Mouse (Mus musculus): ENCODE results near the gene Lrig3. TPM values are rescaled to one million over a fixed set of nuclear protein-coding genes. Genes with fewer than 3 reads are reported as not detected.

Lrig3 gene
- 23.2 and 23.3 TPM in 2 replicates for polyA plus RNA-seq (2014; fragmentation: Nextera tagmentation; extraction: Ambion mirVana)

GRCm38 (mm10) chr10:125965968-125966480 is at the start of gene Lrig3:
Gene Lrig3, plus strand, starts transcription at chr10:125966168.
- peak; percentile 83 for ATAC-seq (ENCODE audit: insufficient read depth, low FRiP score, low TSS enrichment)
- Histone ChIP-seq H3K4me3 (ENCODE audit: low read depth, low read length) (peak within 1 kb of the TSS; percentile 73), H3K9me3 (ENCODE audit: control insufficient read depth, low read length) (no peaks in the 10 kb centered on the region), H3K27ac (ENCODE audit: low read depth, low read length) (peak within 1 kb of the TSS; percentile 73), H3K27me3 (ENCODE audit: control insufficient read depth, insufficient read depth, low read length) (no peaks in the 10 kb centered on the region), H3K4me2 (ENCODE audit: low read depth) (peak within 1 kb of the TSS; percentile 77), H3K9ac (ENCODE audit: low read length) (peak within 1 kb of the TSS; percentile 88), H3K36me3 (ENCODE audit: control insufficient read depth, insufficient read depth, low read length) (no peaks in the 10 kb centered on the region), H3K4me1 (ENCODE audit: control insufficient read depth, insufficient read depth, low read length) (peaks cover 9% of the 10 kb centered on the region; the same call in 1 of the 2 replicates)
- DNase-seq (ENCODE audit: low spot score): peak; percentile 89
- 0% methylated on average over 61 of the region's 62 CpGs for WGBS

- Histone ChIP-seq H3K9ac (ENCODE audit: low read length) (no peak overlapping the region), H3K9me3 (ENCODE audit: control insufficient read depth, low read length) (no peaks in the 10 kb centered on the region), H3K4me3 (ENCODE audit: low read depth, low read length) (no peak overlapping the region), H3K4me1 (ENCODE audit: control insufficient read depth, insufficient read depth, low read length) (no peaks in the 10 kb centered on the region), H3K27me3 (ENCODE audit: control insufficient read depth, insufficient read depth, low read length) (no peaks in the 10 kb centered on the region; the same call in 1 of the 2 replicates), H3K36me3 (ENCODE audit: control insufficient read depth, insufficient read depth, low read length) (no peaks in the 10 kb centered on the region), H3K4me2 (ENCODE audit: low read depth) (no peak overlapping the region), H3K27ac (ENCODE audit: low read depth, low read length) (no peak overlapping the region)
- ATAC-seq (ENCODE audit: insufficient read depth, low FRiP score, low TSS enrichment): no peak
- DNase-seq (ENCODE audit: low spot score): no peak
- WGBS: 56% methylated on average over 6 of the region's 6 CpGs
These were observed 49.2 kb upstream of the Lrig3 start for GRCm38 (mm10) chr10:125916781-125917180.

GRCm38 (mm10) chr10:125917436-125917871 is 48.5 kb upstream of the Lrig3 start:
- WGBS: 6% methylated on average over 9 of the region's 9 CpGs
- Histone ChIP-seq H3K27ac (ENCODE audit: low read depth, low read length) (no peak overlapping the region), H3K9me3 (ENCODE audit: control insufficient read depth, low read length) (no peaks in the 10 kb centered on the region), H3K9ac (ENCODE audit: low read length) (no peak overlapping the region), H3K4me2 (ENCODE audit: low read depth) (peak overlapping the region; percentile 27; the same call in 1 of the 2 replicates), H3K36me3 (ENCODE audit: control insufficient read depth, insufficient read depth, low read length) (no peaks in the 10 kb centered on the region), H3K4me1 (ENCODE audit: control insufficient read depth, insufficient read depth, low read length) (0 out of 2 replicates have a peak, but pooled peaks cover 3% of the 10 kb centered on the region), H3K27me3 (ENCODE audit: control insufficient read depth, insufficient read depth, low read length) (no peaks in the 10 kb centered on the region; the same call in 1 of the 2 replicates), H3K4me3 (ENCODE audit: low read depth, low read length) (no peak overlapping the region)
- ATAC-seq (ENCODE audit: insufficient read depth, low FRiP score, low TSS enrichment) (no peak), DNase-seq (ENCODE audit: low spot score) (no peak)

- WGBS: 78% methylated on average over 1 of the region's 1 CpGs
- no peak for DNase-seq (ENCODE audit: low spot score)
- no peaks in the 10 kb centered on the region; the same call in 1 of the 2 replicates for H3K27me3 ChIP-seq (ENCODE audit: control insufficient read depth, insufficient read depth, low read length)
- H3K36me3 ChIP-seq (ENCODE audit: control insufficient read depth, insufficient read depth, low read length): no peaks in the 10 kb centered on the region
- 0 out of 2 replicates have a peak, but pooled peaks cover 3% of the 10 kb centered on the region for H3K4me1 ChIP-seq (ENCODE audit: control insufficient read depth, insufficient read depth, low read length)
- no peak overlapping the region for H3K27ac ChIP-seq (ENCODE audit: low read depth, low read length)
- ATAC-seq (ENCODE audit: insufficient read depth, low FRiP score, low TSS enrichment): no peak
- H3K4me3 ChIP-seq (ENCODE audit: low read depth, low read length): no peak overlapping the region
- no peak overlapping the region for H3K4me2 ChIP-seq (ENCODE audit: low read depth)
- H3K9ac ChIP-seq (ENCODE audit: low read length): no peak overlapping the region
- H3K9me3 ChIP-seq (ENCODE audit: control insufficient read depth, low read length): no peaks in the 10 kb centered on the region
These were observed 47.0 kb upstream of the Lrig3 start for GRCm38 (mm10) chr10:125918994-125919393.

- Histone ChIP-seq H3K4me1 (ENCODE audit: control insufficient read depth, insufficient read depth, low read length) (0 out of 2 replicates have a peak, but pooled peaks cover 3% of the 10 kb centered on the region), H3K9ac (ENCODE audit: low read length) (no peak overlapping the region), H3K27me3 (ENCODE audit: control insufficient read depth, insufficient read depth, low read length) (no peaks in the 10 kb centered on the region; the same call in 1 of the 2 replicates), H3K4me2 (ENCODE audit: low read depth) (no peak overlapping the region), H3K36me3 (ENCODE audit: control insufficient read depth, insufficient read depth, low read length) (no peaks in the 10 kb centered on the region), H3K9me3 (ENCODE audit: control insufficient read depth, low read length) (no peaks in the 10 kb centered on the region), H3K27ac (ENCODE audit: low read depth, low read length) (0 out of 2 replicates have a peak overlapping the region, but pooled peaks have one; percentile 34), H3K4me3 (ENCODE audit: low read depth, low read length) (no peak overlapping the region)
- WGBS: 4% methylated on average over 6 of the region's 6 CpGs
- DNase-seq (ENCODE audit: low spot score) (no peak), ATAC-seq (ENCODE audit: insufficient read depth, low FRiP score, low TSS enrichment) (peak; percentile 79)
These were observed 44.1 kb upstream of the Lrig3 start for GRCm38 (mm10) chr10:125921654-125922446.

GRCm38 (mm10) chr10:125929961-125930360 is 36.0 kb upstream of the Lrig3 start:
- WGBS: 89% methylated on average over 3 of the region's 3 CpGs
- H3K4me2 ChIP-seq (ENCODE audit: low read depth): no peak overlapping the region
- H3K27ac ChIP-seq (ENCODE audit: low read depth, low read length): no peak overlapping the region
- no peak overlapping the region for H3K9ac ChIP-seq (ENCODE audit: low read length)
- H3K27me3 ChIP-seq (ENCODE audit: control insufficient read depth, insufficient read depth, low read length): no peaks in the 10 kb centered on the region
- no peaks in the 10 kb centered on the region for H3K9me3 ChIP-seq (ENCODE audit: control insufficient read depth, low read length)
- no peak overlapping the region for H3K4me3 ChIP-seq (ENCODE audit: low read depth, low read length)
- no peaks in the 10 kb centered on the region for H3K4me1 ChIP-seq (ENCODE audit: control insufficient read depth, insufficient read depth, low read length)
- ATAC-seq (ENCODE audit: insufficient read depth, low FRiP score, low TSS enrichment) (no peak), DNase-seq (ENCODE audit: low spot score) (no peak)
- no peaks in the 10 kb centered on the region for H3K36me3 ChIP-seq (ENCODE audit: control insufficient read depth, insufficient read depth, low read length)

GRCm38 (mm10) chr10:125933388-125933787 is 32.6 kb upstream of the Lrig3 start:
- DNase-seq (ENCODE audit: low spot score): no peak
- no peaks in the 10 kb centered on the region for H3K9me3 ChIP-seq (ENCODE audit: control insufficient read depth, low read length)
- no peak overlapping the region for H3K4me3 ChIP-seq (ENCODE audit: low read depth, low read length)
- H3K27ac ChIP-seq (ENCODE audit: low read depth, low read length): no peak overlapping the region
- no peak overlapping the region for H3K9ac ChIP-seq (ENCODE audit: low read length)
- no peaks in the 10 kb centered on the region for H3K27me3 ChIP-seq (ENCODE audit: control insufficient read depth, insufficient read depth, low read length)
- WGBS: 81% methylated on average over 6 of the region's 6 CpGs
- no peaks in the 10 kb centered on the region for H3K36me3 ChIP-seq (ENCODE audit: control insufficient read depth, insufficient read depth, low read length)
- H3K4me2 ChIP-seq (ENCODE audit: low read depth): no peak overlapping the region
- H3K4me1 ChIP-seq (ENCODE audit: control insufficient read depth, insufficient read depth, low read length): no peaks in the 10 kb centered on the region
- no peak for ATAC-seq (ENCODE audit: insufficient read depth, low FRiP score, low TSS enrichment)

- H3K27ac ChIP-seq (ENCODE audit: low read depth, low read length): no peak overlapping the region
- no peak overlapping the region for H3K4me2 ChIP-seq (ENCODE audit: low read depth)
- 74% methylated on average over 3 of the region's 3 CpGs for WGBS
- H3K9ac ChIP-seq (ENCODE audit: low read length): no peak overlapping the region
- ATAC-seq (ENCODE audit: insufficient read depth, low FRiP score, low TSS enrichment): no peak
- H3K4me3 ChIP-seq (ENCODE audit: low read depth, low read length): no peak overlapping the region
- DNase-seq (ENCODE audit: low spot score): no peak
- no peaks in the 10 kb centered on the region for H3K9me3 ChIP-seq (ENCODE audit: control insufficient read depth, low read length)
- H3K4me1 ChIP-seq (ENCODE audit: control insufficient read depth, insufficient read depth, low read length): no peaks in the 10 kb centered on the region
- H3K27me3 ChIP-seq (ENCODE audit: control insufficient read depth, insufficient read depth, low read length): no peaks in the 10 kb centered on the region
- no peaks in the 10 kb centered on the region for H3K36me3 ChIP-seq (ENCODE audit: control insufficient read depth, insufficient read depth, low read length)
These were observed 31.9 kb upstream of the Lrig3 start for GRCm38 (mm10) chr10:125934095-125934494.
